Mouse (Mus musculus) bone marrow, adult 2 months (tissue): Measurements from ENCODE around the gene Mtss1l.

Source experiments
- CTCF ChIP-seq: fragments of 200-500 bp; IDR thresholded peaks from 2 replicates; pipeline ENCODE4 v1.5.1; 2011; ENCODE audit warnings: low read length, control low read depth; ENCODE audit not compliant: control insufficient read depth, insufficient read depth
- POLR2A ChIP-seq: fragments of 200-500 bp; IDR thresholded peaks from 2 replicates; pipeline ENCODE4 v1.6.1; 2011; ENCODE audit warnings: low read depth, mild to moderate bottlenecking, control low read depth, low read length, borderline replicate concordance; ENCODE audit not compliant: control insufficient read depth

- TF ChIP-seq CTCF (no peak), POLR2A (no peak)
Measured at GRCm38 (mm10) chr8:110694226-110694625, 27.1 kb upstream of the Mtss1l start.
